Mouse (Mus musculus): ENCODE data around the gene Ndrg4.

Gene Ndrg4

DNA sequence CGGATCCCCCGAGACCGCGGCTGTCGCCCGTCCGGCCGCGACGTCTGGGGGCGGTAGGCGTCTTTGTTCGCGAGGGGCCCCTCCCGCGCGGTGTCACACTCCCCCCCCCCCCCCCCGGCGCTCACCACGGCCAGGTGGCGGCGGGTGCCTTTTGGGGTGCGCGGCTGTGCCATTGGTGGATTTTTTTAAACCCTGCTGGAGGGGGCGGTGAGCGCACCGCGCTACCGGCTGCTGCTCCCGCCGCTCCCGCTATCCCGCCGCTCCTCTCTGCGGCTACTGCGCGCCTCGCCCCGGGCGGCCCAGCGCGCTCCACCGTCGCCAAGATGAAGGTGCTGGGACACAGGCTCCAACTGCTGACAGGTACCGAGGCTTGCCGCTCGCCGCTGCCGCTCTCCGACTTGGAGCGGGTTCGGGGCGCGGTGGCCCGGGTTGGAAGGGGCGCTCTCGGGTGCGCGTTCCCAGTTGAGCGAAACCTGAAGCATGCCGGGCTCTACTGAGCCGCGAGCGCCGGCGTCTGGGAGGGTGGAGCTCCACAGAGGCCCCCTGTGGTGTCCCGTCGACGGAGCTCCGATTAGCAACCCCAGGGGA is 1.3 kb downstream of the Ndrg4 start:
- in situ Hi-C loops (cut with MboI, MseI): no loop called here

DNA sequence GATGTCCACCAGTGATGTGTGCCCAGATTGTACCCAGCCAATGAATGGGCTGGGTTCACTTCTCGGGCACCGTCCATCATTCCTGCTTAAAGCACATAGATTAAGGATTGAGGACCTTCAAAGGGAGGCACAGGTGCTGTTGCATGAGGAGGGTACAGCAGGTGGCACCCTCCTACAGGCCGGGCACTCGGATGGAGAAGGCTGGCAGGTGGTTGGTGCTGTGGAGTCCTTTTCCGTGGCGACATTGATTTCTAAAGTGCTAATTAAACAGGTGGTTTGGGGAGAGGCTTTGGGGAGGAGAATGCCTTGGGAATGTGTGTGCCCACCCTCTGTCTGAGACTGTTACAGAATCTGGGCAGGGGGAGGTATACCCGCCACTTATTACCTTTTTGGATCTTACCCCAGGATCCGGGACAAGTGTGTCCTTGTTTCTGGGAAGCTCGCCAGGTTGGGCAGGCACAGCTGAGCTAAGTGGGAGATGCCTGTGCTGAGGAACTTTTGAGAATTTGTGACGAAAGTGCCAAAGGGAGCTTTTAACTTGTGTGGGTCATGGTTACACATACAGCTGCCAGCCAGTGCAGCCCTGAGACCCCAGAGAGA is 11.4 kb downstream of the Ndrg4 start:
- in situ Hi-C loops (cut with MboI, MseI): no loop called here

DNA sequence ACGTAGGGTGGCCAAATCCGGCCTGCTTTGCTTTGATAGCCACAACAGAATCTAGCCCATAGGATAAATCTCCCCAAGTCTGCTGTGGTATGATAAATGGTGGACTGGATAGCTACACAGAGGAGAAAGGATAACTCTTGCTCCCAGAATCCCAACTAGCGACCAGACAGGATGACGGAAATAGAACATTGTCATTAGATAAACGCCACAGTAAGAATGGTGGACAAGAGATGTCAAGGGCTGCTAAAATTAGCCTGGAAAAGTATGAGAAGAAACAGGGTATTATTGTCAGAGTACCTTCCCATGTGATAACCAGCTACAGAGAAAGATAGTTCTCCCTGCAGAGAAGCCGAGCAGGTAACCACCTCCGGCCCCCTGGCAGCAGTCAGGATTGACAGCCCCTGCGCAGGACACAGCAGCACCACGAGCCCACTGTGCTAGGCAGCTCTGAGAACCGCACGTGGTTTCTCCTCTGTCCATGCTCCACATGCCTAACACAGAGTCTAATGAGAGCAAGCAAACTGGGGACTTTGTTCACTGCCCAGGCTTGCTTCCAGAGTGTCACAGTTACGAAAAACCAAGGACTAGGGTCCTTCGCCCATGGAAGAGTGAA is 14.3 kb downstream of the Ndrg4 start:
- in situ Hi-C loops (cut with MboI, MseI): no loop called here

DNA sequence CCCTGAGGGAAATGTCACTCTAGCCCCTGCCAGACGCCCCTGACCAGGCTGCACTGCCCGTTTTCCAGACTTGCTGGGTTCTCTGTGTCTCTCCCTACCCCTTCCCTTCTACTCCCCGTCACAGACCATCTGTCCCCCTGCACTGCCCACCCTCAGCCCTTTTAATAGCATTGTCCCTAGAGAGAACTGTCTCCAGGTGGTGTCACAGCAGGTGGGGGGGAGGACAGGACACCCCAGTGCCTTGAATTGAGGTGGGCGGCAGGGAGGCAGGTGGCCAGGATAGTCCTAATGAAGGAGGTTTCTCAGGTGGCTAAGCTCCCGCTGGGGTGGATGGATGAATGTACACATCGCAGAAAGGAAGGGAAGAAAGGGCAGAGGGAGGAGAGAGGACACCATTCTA is 17.9 kb downstream of the Ndrg4 start:
- in situ Hi-C loops (cut with MboI, MseI): loop anchor here (5.0 kb wide), 1 partner anchor 97 kb away; no protein-coding TSS in a partner anchor

DNA sequence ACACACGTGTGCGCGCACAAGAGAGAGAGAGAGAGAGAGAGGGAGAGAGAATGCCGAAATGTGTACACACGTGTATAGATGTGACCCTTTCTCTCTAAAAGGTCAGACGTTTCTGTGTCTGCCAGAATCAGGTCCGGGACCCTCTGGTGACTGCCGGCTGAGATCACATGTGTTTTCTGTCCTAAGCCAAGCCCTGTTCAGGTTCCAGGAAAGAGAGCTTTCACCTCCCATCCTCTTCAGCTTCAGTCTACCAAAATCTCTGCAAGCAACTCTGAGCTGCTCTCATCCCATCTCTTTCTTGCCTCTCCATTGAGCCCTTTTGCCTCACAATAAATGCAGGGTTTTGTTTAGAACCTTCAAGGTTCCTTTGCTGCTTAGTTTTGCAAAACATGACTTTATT is 19.9 kb downstream of the Ndrg4 start:
- in situ Hi-C loops (cut with MboI, MseI): loop anchor here (5.0 kb wide), 1 partner anchor 99 kb away; no protein-coding TSS in a partner anchor

DNA sequence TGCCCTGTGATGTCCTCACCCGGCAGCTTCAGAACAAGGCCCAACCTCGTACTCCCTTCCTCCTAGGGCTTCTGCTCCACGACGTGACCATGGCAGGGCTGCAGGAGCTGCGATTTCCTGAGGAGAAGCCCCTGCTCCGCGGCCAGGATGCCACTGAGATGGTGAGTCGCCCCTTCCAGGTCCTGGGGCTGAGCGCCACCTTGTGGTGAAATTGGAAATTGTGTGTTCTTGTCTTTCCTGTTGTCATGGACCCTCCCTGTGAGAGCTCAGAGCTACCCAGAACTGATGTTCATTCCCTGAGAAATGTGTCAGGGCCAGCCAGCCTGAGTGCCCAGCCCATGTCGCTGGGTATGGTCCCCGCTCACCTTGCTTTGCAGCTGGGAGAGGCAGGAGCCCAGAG is 20.3 kb downstream of the Ndrg4 start:
- in situ Hi-C loops (cut with MboI, MseI): loop anchor here (5.0 kb wide), 1 partner anchor 100 kb away; no protein-coding TSS in a partner anchor

DNA sequence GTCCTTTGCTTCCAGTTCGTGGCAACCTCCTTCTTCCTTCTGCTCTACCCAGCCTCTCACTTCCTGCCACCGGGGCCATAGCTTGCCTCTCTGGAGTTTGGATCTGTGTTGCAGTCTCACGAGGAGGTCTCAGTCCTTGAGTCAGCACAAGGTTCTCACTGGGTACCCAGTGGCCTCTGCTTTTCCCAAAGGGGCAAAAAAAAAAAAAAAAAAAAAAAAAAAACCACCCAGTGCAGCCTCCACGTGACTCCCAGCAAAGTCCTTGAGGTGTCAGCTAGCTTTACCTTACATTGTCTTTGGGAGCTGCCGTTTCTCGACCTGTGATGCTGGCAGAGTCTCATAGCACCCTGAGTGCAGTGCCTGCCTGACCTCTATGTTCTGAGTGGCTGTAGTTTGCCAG is 21.4 kb downstream of the Ndrg4 start:
- in situ Hi-C loops (cut with MboI, MseI): loop anchor here (5.0 kb wide), 1 partner anchor 101 kb away; no protein-coding TSS in a partner anchor

DNA sequence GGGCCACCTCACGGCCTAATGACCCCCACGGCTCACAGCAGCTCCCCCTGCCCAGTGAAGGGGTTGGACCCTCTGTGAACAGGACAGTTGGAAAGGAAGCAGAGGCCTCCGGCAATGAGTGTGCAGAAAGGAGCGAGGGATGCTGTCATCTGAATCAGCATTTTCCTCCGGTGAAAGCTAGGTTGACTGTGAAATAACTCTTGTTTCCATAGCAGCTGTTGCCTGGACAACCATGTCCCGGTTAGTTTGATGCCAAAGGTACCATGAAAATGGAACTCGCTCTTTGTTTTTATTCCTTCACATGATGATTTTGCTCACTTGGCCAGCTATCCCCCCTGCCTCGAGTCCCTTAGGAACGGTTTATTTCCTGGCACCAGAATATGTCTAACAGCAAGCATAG is 23.5 kb downstream of the Ndrg4 start:
- in situ Hi-C loops (cut with MboI, MseI): no loop called here

DNA sequence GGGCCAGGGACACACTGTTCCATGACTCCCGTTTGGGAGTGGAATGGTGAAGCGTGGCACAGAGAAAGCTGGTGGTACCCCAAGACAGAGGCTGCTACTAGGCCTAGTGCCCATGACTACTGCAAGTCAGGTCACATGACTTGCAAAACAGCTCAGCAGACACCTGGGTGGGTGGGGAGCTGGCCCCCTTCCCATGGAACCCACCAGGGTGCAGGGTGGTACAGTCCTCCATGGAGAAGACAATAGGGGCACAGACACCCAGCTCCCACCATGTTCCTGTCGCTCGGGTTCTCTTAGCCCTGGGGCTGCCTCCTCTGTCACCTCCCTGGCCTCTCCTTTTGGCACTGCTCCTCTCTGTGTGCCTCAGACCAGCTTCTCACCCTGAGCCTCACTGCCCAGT is 25.0 kb downstream of the Ndrg4 start:
- in situ Hi-C loops (cut with MboI, MseI): no loop called here

DNA sequence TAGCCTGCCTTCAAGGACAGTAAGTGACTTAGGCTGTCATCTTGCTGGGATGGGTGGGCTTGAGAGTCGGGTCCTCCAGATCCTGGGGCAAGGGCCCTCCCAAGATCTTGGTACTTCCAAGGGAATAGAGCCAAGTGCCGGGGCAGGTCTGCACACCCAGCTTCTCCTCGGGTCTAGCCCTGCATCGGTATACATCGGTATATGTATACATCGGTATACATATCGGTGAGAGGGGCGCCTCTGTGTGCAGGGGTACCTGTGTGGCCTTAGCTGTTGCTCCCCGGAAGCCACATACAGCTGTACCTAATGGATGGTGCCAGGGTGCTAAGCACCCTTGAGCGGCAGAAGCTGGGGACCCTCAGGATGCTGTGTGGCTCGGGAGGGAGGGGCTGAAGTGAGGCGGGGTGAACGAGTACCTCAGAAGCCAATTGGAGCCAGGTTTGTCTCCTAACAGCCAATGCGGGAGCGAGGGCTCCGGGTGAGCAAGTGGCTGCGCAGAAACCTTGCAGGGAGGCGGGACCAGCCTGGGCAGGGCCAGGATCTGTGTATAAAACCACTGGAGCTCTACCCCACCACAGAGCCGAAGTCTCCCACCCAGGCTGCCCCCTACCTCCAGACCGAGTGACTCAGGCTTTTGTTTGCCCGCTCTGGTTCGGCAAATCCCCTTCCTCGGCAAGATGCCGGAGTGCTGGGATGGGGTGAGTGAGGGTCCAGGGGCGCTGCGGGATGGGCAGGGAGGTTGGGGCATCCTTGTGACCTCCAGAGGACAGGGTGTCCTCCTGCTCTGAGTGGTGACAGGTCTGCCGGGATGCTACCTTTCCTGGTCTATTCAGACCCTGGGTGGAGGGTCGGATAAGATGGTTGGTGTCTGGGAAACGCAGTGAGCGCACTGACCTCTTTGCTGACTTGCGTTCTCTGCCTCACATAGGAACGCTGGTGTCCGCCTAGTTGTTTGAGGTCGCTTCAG is 26.0 kb downstream of the Ndrg4 start:
- in situ Hi-C loops (cut with MboI, MseI): no loop called here

DNA sequence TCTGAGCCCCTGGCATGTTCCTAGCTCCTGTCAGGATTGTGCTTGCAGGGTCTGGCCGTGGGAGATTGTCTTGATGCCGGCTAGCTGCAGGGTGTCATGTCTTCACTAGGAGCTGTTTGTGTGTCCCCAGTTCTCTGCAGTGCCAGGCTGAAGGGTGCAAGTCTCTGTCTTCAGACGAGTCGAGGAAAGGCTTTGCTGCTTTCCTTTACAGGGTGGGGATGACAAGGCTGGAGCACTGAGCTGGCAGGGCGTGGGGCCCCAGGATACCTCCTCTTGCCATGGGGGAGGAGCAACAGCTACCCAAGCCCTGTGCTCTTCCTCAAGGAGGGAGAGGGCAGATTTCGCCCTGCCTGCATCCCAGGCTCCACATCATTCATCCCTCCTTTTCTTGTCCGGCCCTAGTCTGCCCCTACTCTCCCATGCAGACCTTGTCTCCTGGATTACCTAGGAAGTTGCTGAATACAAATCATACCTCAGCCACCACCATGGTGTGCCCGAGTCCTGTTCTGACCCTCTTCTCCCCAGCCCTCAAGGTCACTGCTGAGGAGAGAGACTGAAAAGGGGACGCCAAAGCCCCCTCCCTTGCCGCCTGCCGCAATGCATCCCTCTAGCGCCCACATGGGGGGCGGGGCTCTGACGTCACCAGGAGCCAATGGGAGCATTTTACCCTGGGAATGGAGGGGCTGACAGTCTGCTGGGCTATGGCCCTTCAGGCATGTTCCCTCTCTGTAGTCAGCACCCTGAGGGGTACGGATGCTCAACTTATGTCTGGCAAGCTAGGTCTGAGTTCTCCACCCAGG is 26.9 kb downstream of the Ndrg4 start:
- in situ Hi-C loops (cut with MboI, MseI): no loop called here

DNA sequence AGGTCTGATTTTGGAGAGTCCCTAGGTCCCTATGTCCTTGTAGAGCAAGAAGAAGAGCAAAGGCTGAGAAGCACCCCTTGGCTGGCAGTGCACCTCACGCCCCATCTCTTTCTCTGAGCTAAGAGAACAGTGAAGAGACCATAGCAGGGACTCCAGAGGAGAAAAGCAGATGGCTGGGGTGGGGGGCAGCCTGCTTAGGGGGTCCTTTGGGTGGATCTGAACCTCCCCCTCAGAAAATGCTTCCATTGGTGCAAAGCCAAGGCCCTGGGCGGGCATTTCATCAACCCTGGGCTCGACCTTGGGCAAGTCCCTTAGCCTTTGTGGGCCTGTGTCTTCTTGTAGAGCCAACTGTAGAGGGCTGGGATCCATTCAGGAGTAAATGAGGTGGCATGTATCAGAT is 27.8 kb downstream of the Ndrg4 start:
- in situ Hi-C loops (cut with MboI, MseI): no loop called here

DNA sequence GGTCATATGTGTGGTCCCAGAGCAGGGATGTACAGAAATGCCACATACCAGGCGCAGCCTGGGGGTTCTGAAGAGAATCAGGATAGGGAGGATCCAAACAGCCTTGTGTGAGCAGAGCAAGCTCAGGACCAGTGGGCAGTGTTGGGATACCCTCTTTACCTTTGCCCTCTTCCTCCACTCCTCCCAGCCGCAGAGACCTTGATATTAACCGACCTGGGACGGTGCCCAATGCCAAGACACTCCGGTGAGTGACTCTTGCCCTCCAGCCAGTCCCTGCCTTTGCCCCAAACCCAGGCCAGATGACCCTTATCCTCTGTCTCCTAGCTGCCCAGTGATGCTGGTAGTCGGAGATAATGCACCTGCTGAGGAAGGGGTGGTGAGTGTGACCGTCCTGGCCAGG is 32.8 kb downstream of the Ndrg4 start:
- in situ Hi-C loops (cut with MboI, MseI): no loop called here

DNA sequence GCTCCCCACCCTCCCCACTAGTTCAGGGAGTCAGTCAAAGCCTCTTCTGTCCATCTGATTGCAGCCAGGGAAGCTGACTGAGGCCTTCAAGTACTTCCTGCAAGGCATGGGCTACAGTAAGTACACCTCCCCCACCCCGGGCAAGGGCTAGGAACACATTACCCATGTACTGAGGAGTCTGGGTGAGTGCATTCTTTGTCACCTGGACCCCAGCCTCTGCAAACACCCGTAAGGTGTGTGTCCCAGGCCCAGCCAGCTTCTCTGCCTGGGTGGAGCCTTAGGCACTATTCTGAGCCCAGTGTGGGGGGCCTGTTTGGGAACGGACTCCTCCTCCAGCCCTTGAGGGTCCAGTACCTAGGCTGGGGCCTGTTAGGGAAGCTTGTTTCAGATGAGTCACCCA is 34.2 kb downstream of the Ndrg4 start:
- in situ Hi-C loops (cut with MboI, MseI): no loop called here

DNA sequence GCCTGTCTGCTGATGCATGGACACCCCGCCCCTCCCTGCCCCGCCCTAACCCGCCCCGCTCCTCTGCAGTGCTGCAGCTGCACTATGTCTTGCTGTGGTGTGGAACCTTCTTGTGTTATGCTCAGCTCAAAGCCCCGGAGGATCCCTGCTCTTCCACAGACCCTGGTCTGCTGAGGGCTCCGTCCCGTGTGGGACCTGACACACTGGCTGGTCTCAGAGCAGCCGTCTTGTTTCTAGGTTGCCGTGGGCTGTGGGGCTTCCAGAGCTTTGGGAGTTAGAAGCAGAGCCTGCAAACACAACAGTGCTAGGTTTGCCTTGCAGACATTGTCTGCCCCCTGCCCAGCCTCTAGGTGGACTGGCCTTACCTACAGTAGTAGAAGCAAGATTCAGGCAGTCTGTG is 35.6 kb downstream of the Ndrg4 start:
- in situ Hi-C loops (cut with MboI, MseI): no loop called here

DNA sequence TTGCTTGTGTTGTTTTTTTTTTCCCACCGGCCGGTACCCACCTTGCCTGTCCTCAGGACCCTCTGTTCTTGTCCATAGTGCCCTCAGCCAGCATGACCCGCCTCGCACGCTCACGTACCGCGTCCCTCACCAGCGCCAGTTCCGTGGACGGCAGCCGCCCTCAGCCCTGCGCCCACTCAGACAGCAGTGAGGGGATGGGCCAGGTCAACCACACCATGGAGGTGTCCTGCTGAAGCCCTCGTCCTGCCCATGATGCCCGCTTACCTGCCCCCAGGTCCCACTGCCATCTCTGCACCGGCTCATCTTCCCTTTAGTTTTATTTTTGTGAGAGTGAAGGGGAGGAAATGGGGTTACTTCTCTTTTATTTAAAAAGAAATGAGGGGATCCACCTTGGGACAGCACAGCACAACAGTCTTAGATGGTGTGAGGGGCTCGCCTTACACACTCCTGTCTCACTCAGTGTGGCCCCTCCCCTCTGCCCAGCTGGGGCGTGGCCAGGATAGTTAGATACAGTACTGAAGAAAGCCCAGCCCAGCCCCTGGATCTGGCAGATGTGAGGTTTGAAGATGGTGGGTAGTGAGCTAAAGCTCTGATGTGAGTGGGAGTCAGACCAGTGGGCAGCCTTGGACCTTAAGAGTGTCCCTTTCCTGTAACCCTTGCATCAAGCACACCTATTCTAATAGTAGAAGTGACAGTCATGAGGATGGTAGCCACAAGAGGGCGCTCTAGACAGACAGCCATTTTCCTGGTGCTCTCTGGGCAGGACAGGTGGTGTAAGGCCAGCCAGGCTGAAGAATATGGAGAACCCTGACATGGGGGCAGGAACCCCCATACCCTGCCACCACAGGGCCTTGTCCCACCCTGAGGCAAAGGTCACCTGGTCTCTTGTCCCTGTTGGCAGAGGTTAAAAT is 36.6 kb downstream of the Ndrg4 start:
- in situ Hi-C loops (cut with MboI, MseI): no loop called here

DNA sequence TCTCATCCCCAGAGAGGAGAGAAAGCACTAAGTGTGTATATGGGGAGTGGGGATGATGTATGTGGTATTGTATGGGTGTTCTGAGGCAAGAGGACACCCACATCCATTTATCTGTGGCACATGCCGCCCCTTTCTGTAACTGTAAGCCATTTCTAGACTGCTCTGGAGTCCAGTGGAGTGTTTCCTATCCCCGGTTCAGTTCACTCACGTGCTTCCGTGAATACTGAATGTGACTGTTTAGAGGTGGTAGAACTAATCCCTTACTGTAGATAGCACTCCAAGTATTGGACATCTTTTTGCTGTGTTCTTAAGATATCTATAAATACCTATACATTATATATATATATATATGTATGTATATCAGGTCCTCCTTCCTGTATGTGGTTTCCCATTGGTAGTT is 37.6 kb downstream of the Ndrg4 start:
- in situ Hi-C loops (cut with MboI, MseI): no loop called here

DNA sequence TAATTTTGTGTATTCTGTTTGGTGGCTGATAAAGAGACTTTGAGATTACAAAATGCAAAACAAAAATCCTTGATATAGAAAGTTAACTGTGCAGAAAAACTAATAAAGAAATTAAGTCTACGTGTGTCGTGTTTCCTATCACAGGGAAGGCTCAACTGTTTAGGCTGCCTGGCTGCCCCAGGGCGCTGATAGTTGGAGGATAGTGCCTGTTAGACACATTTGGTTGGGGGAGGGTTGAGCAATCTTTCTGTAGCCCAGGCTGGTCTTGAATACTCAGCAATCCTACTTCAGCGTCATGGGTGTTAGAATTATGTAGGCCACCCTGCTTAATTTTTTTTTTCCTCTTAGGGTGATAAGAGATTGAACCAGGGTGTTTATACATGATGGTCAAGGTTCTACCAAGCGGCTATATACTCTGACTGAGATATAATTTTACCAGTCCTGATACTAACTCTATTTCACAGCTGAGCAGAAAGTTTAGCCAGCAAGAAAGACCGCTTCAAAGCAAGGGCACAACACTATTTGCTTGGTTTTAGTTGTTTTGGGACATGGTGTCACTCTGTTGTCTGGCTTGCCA is 38.1 kb downstream of the Ndrg4 start:
- in situ Hi-C loops (cut with MboI, MseI): no loop called here

DNA sequence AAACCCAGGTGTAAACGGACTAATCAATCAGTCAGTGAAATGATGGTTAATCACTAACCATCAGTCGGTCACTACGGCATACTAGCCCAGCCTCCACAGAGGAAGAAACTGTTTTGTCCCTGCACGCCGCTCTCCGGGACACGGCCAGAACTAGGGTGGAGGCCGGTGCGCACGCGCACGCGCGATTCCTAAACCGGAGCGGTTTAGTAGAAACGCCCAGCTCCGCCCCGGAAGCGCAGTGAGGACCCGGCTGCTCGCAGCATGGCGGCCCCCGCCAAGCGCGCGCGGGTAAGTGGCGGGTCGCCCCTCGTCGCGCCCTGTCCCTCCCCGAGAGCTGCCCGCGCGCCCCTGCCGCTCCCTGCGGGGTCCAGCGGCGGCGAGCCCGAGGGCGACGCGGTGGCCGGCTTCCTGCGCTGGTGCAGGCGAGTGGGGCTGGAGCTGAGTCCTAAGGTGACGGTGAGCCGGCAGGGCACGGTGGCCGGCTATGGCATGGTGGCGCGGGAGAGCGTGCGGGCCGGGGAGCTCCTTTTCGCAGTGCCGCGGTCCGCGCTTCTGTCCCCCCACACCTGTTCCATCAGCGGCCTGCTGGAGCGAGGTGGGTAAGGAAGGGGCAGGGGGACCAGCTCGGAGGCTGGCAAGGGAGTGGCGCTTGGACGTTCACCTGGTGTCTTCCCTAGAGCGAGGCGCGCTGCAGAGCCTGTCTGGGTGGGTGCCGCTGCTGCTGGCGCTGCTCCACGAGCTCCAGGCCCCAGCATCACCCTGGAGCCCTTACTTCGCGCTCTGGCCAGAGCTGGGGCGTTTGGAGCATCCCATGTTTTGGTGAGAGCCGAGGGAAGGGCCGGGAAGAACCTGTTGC is 39.1 kb downstream of the Ndrg4 start, which contains the start of gene Setd6:
TSS of gene Setd6 (plus strand) at position 206 of the 856 bp plus-strand sequence.
- in situ Hi-C loops (cut with MboI, MseI): no loop called here
